Mouse (Mus musculus) heart, embryonic 14.5 days (tissue): ENCODE measurements around the gene Abcc4. TPM values are rescaled to one million over a fixed set of nuclear protein-coding genes. Genes with fewer than 3 reads are reported as not detected.

ENCODE experiments used
- ATAC-seq: fragments of 200-750 bp; cut with Nextera tagmentation; 2 replicates; pipeline ENCODE4 v1.8.0; 2017; ENCODE audit warnings: low read depth, moderate TSS enrichment; ENCODE audit not compliant: insufficient number of reproducible peaks, insufficient read depth, low FRiP score
- H3K27ac ChIP-seq, 2 experiments: fragments of 200-500 bp in 1 of 2; fragments of 300-500 bp in 1 of 2; sonication (generic) in 1 of 2; replicated peaks in 1 of 2; 2 replicates each; pipeline ENCODE4 v1.5.1; 2012 to 2014; ENCODE audit warnings: low read depth in 2 of 2, low read length in 2 of 2, control low read depth in 1 of 2, mild to moderate bottlenecking in 1 of 2, mixed read lengths in 1 of 2; ENCODE audit not compliant: control insufficient read depth in 1 of 2, insufficient read depth in 1 of 2
- H3K27me3 ChIP-seq: fragments of 300-500 bp; sonication (generic); 2 replicates; pipeline ENCODE4 v1.6.1; 2014; ENCODE audit warnings: mild to moderate bottlenecking, low read length, control low read depth; ENCODE audit not compliant: control insufficient read depth, insufficient read depth
- H3K36me3 ChIP-seq: fragments of 300-500 bp; sonication (generic); 2 replicates; pipeline ENCODE4 v1.6.1; 2014; ENCODE audit warnings: mild to moderate bottlenecking, control low read depth, low read length, mixed read lengths; ENCODE audit not compliant: control insufficient read depth, insufficient read depth
- H3K4me1 ChIP-seq, 2 experiments: fragments of 200-500 bp in 1 of 2; fragments of 300-500 bp in 1 of 2; sonication (generic) in 1 of 2; 2 replicates each; pipeline ENCODE4 v1.6.1; 2012 to 2014; ENCODE audit warnings: low read length in 2 of 2, control low read depth in 1 of 2, mixed read lengths in 1 of 2; ENCODE audit not compliant: control insufficient read depth in 2 of 2, insufficient read depth in 2 of 2
- H3K4me2 ChIP-seq: fragments of 300-500 bp; sonication (generic); 2 replicates; pipeline ENCODE4 v1.6.1; 2014; ENCODE audit warnings: mild to moderate bottlenecking, low read length
- H3K4me3 ChIP-seq, 2 experiments: fragments of 200-500 bp in 1 of 2; fragments of 300-500 bp in 1 of 2; sonication (generic) in 1 of 2; 2 replicates each; pipeline ENCODE4 v1.5.1; 2012 to 2014; ENCODE audit warnings: low read length in 2 of 2, mild to moderate bottlenecking in 2 of 2, control low read depth in 1 of 2, low read depth in 1 of 2, moderate library complexity in 1 of 2; ENCODE audit not compliant: control insufficient read depth in 1 of 2, insufficient read depth in 1 of 2
- H3K9ac ChIP-seq: fragments of 300-500 bp; sonication (generic); 2 replicates; pipeline ENCODE4 v1.6.1; 2014; ENCODE audit warnings: mild to moderate bottlenecking, low read length
- H3K9me3 ChIP-seq: fragments of 300-500 bp; sonication (generic); 2 replicates; pipeline ENCODE4 v1.6.1; 2016; ENCODE audit warnings: low read length, control low read depth; ENCODE audit not compliant: control insufficient read depth
- WGBS: fragments of 180-500 bp; shearing (Covaris S2); extraction: QIAGEN DNeasy Blood & Tissue Kit; methylation state at CpG from one replicate; pipeline ENCODE4 v1.1.7; 2014; 5-methylcytosine and 5-hydroxymethylcytosine counted together
- polyA plus RNA-seq: library from polyadenylated mRNA; unstranded; fragments of >200 nt; fragmentation: Nextera tagmentation; extraction: Ambion mirVana; gene quantifications from 2 replicates; pipeline ENCODE4 v1.2.1, GENCODE M21; 2014

The Abcc4 gene
- polyA plus RNA-seq, 1 experiment from 2014 or later, result 1.8 TPM

GRCm38 (mm10) chr14:118491300-118491699, 214.7 kb downstream of the Abcc4 start:
- Histone ChIP-seq H3K9ac (no peak overlapping the region), H3K27me3 (no peaks in the 10 kb centered on the region), H3K4me2 (no peak overlapping the region), H3K36me3 (no peaks in the 10 kb centered on the region), H3K4me1 (no peaks in the 10 kb centered on the region), H3K9me3 (no peaks in the 10 kb centered on the region), H3K27ac (no peak overlapping the region), H3K4me3 (no peak overlapping the region)
- ATAC-seq, result no peak
- 41% methylated on average over 13 of the region's 13 CpGs for WGBS

GRCm38 (mm10) chr14:118490525-118490924, 215.5 kb downstream of the Abcc4 start:
- H3K4me3 ChIP-seq, result no peak overlapping the region
- no peak overlapping the region for H3K9ac ChIP-seq
- no peaks in the 10 kb centered on the region for H3K9me3 ChIP-seq
- H3K4me1 ChIP-seq, result no peaks in the 10 kb centered on the region
- WGBS, result 84% methylated on average over 7 of the region's 7 CpGs
- no peak for ATAC-seq
- H3K4me2 ChIP-seq, result no peak overlapping the region
- no peaks in the 10 kb centered on the region for H3K27me3 ChIP-seq
- H3K36me3 ChIP-seq, result no peaks in the 10 kb centered on the region
- H3K27ac ChIP-seq, result no peak overlapping the region

GRCm38 (mm10) chr14:118486349-118486748, 219.7 kb downstream of the Abcc4 start:
- ATAC-seq, result no peak
- no peaks in the 10 kb centered on the region for H3K9me3 ChIP-seq
- no peak overlapping the region for H3K9ac ChIP-seq
- no peaks in the 10 kb centered on the region for H3K27me3 ChIP-seq
- H3K36me3 ChIP-seq, result no peaks in the 10 kb centered on the region
- H3K4me1 ChIP-seq, result no peaks in the 10 kb centered on the region
- 55% methylated on average over 11 of the region's 11 CpGs for WGBS
- H3K4me2 ChIP-seq, result no peak overlapping the region
- no peak overlapping the region for H3K27ac ChIP-seq
- no peak overlapping the region for H3K4me3 ChIP-seq

- no peak overlapping the region for H3K4me2 ChIP-seq
- H3K36me3 ChIP-seq, result no peaks in the 10 kb centered on the region
- no peak for ATAC-seq
- H3K4me3 ChIP-seq, result no peak overlapping the region
- no peaks in the 10 kb centered on the region for H3K4me1 ChIP-seq
- no peak overlapping the region for H3K9ac ChIP-seq
- no peak overlapping the region for H3K27ac ChIP-seq
- H3K27me3 ChIP-seq, result no peaks in the 10 kb centered on the region
- 93% methylated on average over 6 of the region's 6 CpGs for WGBS
- H3K9me3 ChIP-seq, result no peaks in the 10 kb centered on the region
Measured at GRCm38 (mm10) chr14:118485646-118486045, 220.4 kb downstream of the Abcc4 start.

- Histone ChIP-seq H3K27ac (no peak overlapping the region), H3K4me3 (no peak overlapping the region), H3K36me3 (no peaks in the 10 kb centered on the region), H3K4me1 (no peaks in the 10 kb centered on the region), H3K9ac (no peak overlapping the region), H3K9me3 (no peaks in the 10 kb centered on the region), H3K27me3 (no peaks in the 10 kb centered on the region), H3K4me2 (no peak overlapping the region)
- WGBS, result 87% methylated on average over 5 of the region's 5 CpGs
- ATAC-seq, result no peak
Measured at GRCm38 (mm10) chr14:118482320-118482719, 223.7 kb downstream of the Abcc4 start.

- Histone ChIP-seq H3K27me3 (no peaks in the 10 kb centered on the region), H3K4me1 (no peaks in the 10 kb centered on the region), H3K36me3 (no peaks in the 10 kb centered on the region), H3K9ac (no peak overlapping the region), H3K9me3 (no peaks in the 10 kb centered on the region), H3K4me2 (no peak overlapping the region), H3K4me3 (no peak overlapping the region), H3K27ac (no peak overlapping the region)
- ATAC-seq, result no peak
- WGBS, result 77% methylated on average over 5 of the region's 5 CpGs
Measured at GRCm38 (mm10) chr14:118481779-118482178, 224.2 kb downstream of the Abcc4 start.

GRCm38 (mm10) chr14:118476329-118476728, 229.7 kb downstream of the Abcc4 start:
- 65% methylated on average over 3 of the region's 3 CpGs for WGBS
- Histone ChIP-seq H3K27me3 (peaks cover 27% of the 10 kb centered on the region), H3K9me3 (peaks cover 3% of the 10 kb centered on the region), H3K4me2 (no peak overlapping the region), H3K27ac (no peak overlapping the region), H3K36me3 (no peaks in the 10 kb centered on the region), H3K4me1 (0 out of 4 replicates have a peak, but pooled peaks cover 0 to 4% of the 10 kb centered on the region in 2 experiments), H3K9ac (no peak overlapping the region), H3K4me3 (no peak overlapping the region)
- no peak for ATAC-seq

GRCm38 (mm10) chr14:118475100-118475454, 230.9 kb downstream of the Abcc4 start:
- no peak for ATAC-seq
- Histone ChIP-seq H3K9me3 (peaks cover 5% of the 10 kb centered on the region), H3K4me1 (0 out of 4 replicates have a peak, but pooled peaks cover 0 to 4% of the 10 kb centered on the region in 2 experiments), H3K9ac (no peak overlapping the region), H3K27ac (no peak overlapping the region), H3K4me3 (no peak overlapping the region), H3K4me2 (no peak overlapping the region), H3K36me3 (no peaks in the 10 kb centered on the region), H3K27me3 (peaks cover 33% of the 10 kb centered on the region)
- WGBS, result 54% methylated on average over 7 of the region's 7 CpGs
